Mouse (Mus musculus): ENCODE measurements around the gene Sparcl1. TPM values are rescaled to one million over a fixed set of nuclear protein-coding genes. Genes with fewer than 3 reads are reported as not detected.

Sparcl1 gene
- polyA plus RNA-seq, 1 experiment from 2014 or later, result 26.5 TPM

- Histone ChIP-seq H3K4me3 (replicated peaks) (no peak overlapping the region), H3K9me3 (no peaks in the 10 kb centered on the region), H3K27me3 (no peaks in the 10 kb centered on the region), H3K36me3 (replicated peaks) (no peaks in the 10 kb centered on the region), H3K27ac (no peak overlapping the region), H3K4me1 (no peaks in the 10 kb centered on the region), H3K9ac (no peak overlapping the region), H3K4me2 (no peak overlapping the region)
- 90% methylated on average over 2 of the region's 2 CpGs for WGBS
- no peak for ATAC-seq (ENCODE audit: low FRiP score)
Observed at GRCm38 (mm10) chr5:104032434-104033097, 81.0 kb downstream of the Sparcl1 start.

Small RNAs within 50 kb of the gene (microRNA-seq; reads per million reads assigned to microRNA genes)
- 3.6 reads per million, percentile 11 among the genes with 10 or more reads in this experiment for gene Mir5619

Other genes with a start within 250 kb of the Sparcl1 start
- 17.4 and 18.8 TPM in 2 replicates for gene Klhl8, start 202.5 kb downstream of the Sparcl1 start, polyA plus RNA-seq (2016; fragmentation: Nextera tagmentation; extraction: Ambion mirVana)
- not detected in 2 replicates for gene Hsd17b13, start 136.3 kb downstream of the Sparcl1 start, polyA plus RNA-seq (2016; fragmentation: Nextera tagmentation; extraction: Ambion mirVana)
- gene Hsd17b11, start 91.8 kb downstream of the Sparcl1 start, polyA plus RNA-seq (2016; fragmentation: Nextera tagmentation; extraction: Ambion mirVana), result 1.5 and 1.7 TPM in 2 replicates
- gene Nudt9, start 67.4 kb downstream of the Sparcl1 start, polyA plus RNA-seq (2016; fragmentation: Nextera tagmentation; extraction: Ambion mirVana), result 55.8 and 58.8 TPM in 2 replicates
- gene Gm17660, start 36.1 kb downstream of the Sparcl1 start, polyA plus RNA-seq (2016; fragmentation: Nextera tagmentation; extraction: Ambion mirVana), result not detected in 2 replicates
- not detected in 2 replicates for gene Dspp, start 57.0 kb upstream of the Sparcl1 start, polyA plus RNA-seq (2016; fragmentation: Nextera tagmentation; extraction: Ambion mirVana)
- gene Dmp1, start 88.9 kb upstream of the Sparcl1 start, polyA plus RNA-seq (2016; fragmentation: Nextera tagmentation; extraction: Ambion mirVana), result 0.92 and 1.1 TPM in 2 replicates
- gene Ibsp, start 185.4 kb upstream of the Sparcl1 start, polyA plus RNA-seq (2016; fragmentation: Nextera tagmentation; extraction: Ambion mirVana), result 0.13 TPM in 1 of 2 replicates, not detected in the other
- not detected in 2 replicates for gene Mepe, start 211.6 kb upstream of the Sparcl1 start, polyA plus RNA-seq (2016; fragmentation: Nextera tagmentation; extraction: Ambion mirVana)

All from forebrain, embryonic 12.5 days (tissue).